Mouse (Mus musculus): ENCODE measurements around the gene C1galt1.

DNA sequence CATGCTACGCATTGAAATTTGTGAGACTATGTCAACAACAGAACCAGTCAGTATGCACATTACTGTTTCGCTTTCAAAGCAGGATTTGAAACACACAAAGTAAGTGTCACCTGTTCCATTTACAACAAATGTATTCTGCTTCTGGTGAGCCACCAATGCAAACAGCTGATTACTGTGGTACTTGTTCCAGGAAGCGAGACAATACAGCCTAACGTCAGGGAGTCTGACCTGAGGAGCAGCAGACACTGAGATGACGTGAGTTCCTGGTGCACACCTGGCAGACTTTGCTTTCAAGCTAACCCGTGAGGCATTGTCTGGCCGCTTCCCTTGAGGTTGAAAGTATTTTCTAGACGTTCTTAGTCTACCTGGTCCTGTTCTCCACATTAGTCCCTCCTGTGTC lies 13.8 kb upstream of the C1galt1 start:
- TF ChIP-seq CTCF (IDR thresholded peaks at IDR 0.05; ENCODE audit: extremely low read depth, insufficient read length, insufficient replicate concordance, low read depth, low read length) (no peak), POLR2A (IDR thresholded peaks at IDR 0.05; ENCODE audit: low read depth, low read length) (no peak)
